Mouse (Mus musculus): ENCODE measurements around the gene Psen2.

- no peak for TF ChIP-seq CTCF (IDR thresholded peaks at IDR 0.05)
- TF ChIP-seq EP300 (IDR thresholded peaks at IDR 0.05), result no peak
These were observed 69.8 kb downstream of the Psen2 start for GRCm38 (mm10) chr1:180193391-180193935.

All from lung, postnatal 0 days (tissue).